Mouse (Mus musculus): Measurements from ENCODE around the gene Fmod. TPM values are rescaled to one million over a fixed set of nuclear protein-coding genes. Genes with fewer than 3 reads are reported as not detected.

The Fmod gene
- polyA plus RNA-seq, 1 experiment = 55.3 TPM

GRCm38 (mm10) chr1:134074606-134075005 is 37.6 kb downstream of the Fmod start:
- DNase-seq (ENCODE audit: low read depth) = no peak

GRCm38 (mm10) chr1:134075532-134075931 is 38.5 kb downstream of the Fmod start:
- DNase-seq (ENCODE audit: low read depth) = no peak

DNA sequence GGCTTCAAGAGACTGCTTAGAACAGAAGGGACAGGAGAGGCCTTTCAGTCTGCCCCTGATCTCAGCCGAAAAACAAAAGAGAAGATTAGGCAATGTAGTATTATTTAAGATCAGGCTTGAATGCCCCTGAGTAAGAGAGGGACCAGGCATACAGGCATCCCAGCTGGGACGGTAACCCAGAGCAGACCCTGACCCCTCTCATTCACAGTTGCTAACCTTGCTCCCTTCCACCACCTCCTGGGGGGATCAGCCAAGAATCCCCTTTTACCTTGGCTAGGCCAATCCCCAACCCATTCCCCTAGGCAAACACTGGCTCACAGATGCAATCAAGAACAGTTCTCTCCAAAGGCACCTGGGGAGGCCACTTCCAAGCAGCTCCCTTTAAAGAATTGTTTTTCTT is 39.7 kb downstream of the Fmod start:
- no peak for DNase-seq (ENCODE audit: low read depth)

DNA sequence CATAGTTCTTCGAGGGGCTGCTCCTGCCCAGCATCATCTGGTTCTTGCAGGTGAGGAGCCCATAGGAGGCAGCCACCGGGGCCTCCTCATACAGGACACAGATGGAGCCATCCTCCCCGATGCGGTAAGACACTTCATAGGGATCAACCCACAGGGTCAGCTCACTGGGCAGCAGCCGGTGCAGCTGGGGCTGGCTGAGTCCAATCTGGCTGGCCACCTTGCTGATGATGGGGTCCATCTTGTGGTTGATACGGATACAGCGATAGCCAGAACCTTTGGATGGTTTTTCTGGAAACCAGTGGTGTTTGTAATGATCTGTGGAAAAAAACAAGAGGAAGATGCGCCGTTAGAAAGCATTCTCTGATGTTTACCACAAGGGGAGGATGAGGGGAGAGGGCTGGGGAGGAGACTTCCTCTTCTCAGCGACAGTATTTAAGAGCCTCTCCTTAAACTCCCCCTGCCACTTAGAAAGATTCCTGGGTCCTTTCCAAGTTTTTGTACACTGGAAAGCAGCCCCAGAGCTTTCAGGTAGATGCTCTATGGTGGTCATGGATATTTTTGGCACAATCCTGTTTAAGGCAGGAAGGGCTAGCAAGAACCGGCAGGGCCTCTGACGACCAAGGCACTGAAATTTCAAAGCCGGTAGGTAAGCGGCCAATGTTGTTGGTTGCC is 40.5 kb downstream of the Fmod start:
- DNase-seq (ENCODE audit: low read depth) = no peak

GRCm38 (mm10) chr1:134078061-134078795 is 41.2 kb downstream of the Fmod start:
- no peak for DNase-seq (ENCODE audit: low read depth)

GRCm38 (mm10) chr1:134078802-134079476 is 41.9 kb downstream of the Fmod start, which contains the start of gene Btg2:
Btg2 (minus strand) TSS chr1:134079120.
- DNase-seq (ENCODE audit: low read depth) = no peak

DNA sequence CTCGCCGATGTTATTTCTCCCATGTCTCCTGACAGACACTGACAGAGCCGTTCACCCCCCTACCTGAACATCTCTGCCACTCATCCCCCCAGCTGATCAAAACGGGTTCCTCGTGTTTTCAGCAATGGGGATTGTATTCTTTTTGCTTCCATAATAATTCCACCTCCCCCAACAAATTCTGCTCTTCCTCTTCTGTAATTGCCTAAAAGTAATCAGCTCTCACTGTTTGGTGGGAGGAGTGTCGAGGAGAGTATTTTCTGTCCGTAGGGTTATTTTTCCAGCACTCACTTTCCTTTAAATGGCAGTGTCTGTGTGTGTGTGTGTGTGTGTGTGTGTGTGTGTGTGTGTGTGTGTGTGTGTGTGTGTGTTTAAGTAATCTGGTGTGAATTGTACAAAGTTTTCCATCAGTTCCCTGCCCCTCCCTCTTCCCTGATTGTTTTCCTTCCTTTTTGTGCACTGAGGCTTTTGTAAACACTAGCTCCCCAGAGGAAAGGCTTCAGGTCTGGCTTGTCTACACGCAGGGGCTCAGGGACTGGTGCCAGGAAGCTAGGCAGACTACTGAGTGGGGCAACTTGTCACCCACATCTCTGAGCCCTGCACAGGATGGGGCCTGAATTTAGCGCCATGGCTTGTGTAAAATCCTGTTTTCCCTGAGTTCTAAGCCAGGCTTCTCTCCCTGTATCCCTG is 42.6 kb downstream of the Fmod start:
- no peak for DNase-seq (ENCODE audit: low read depth)

DNA sequence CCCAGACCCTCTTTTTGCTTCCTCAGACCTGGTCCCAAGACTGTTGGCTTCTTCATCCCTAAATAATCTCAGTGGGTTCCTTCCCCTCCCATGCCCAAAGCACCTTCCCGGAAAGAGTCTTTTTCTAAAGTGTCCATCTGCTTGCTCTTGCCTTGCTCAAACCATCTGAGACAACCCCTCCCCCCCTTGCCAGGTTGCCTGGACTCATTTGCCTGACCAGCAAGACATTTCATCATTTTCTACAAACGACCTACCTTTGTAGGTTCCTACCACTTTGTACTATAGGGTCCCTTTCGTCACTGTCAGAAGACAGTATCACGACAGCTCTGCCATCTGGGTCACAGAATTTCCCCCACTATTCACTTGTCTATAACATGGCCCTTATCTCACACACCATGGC is 43.4 kb downstream of the Fmod start:
- no peak for DNase-seq (ENCODE audit: low read depth)

DNA sequence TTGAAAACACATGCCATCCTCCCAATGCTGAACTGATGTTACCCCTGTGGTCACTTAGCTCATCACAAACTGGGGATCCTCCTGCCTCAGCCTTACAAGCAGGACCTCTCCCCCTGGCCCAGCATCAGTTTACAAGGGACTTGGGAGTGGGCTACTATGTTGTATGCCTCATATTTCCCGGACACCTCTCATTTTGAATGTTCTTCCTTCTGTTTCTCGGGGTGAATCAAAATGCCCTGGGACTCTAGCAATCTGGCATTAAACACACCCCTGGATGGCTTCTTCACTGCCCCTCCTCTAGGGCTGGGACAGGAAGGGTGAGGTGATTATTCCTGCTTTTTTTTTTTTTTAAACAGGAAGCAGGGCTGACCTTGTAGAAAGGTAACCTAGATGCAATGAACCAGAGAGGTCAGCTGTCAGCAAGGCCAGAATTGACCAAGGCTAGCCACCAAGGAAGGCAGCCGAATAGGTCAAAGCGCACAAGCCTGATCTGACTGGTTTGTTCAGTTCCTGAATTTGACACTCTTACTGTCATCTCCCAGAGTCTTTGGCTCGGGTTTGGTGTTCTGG is 43.9 kb downstream of the Fmod start:
- no peak for DNase-seq (ENCODE audit: low read depth)

- no peak for DNase-seq (ENCODE audit: low read depth)
Measured at GRCm38 (mm10) chr1:134082987-134083516, 46.0 kb downstream of the Fmod start.

DNA sequence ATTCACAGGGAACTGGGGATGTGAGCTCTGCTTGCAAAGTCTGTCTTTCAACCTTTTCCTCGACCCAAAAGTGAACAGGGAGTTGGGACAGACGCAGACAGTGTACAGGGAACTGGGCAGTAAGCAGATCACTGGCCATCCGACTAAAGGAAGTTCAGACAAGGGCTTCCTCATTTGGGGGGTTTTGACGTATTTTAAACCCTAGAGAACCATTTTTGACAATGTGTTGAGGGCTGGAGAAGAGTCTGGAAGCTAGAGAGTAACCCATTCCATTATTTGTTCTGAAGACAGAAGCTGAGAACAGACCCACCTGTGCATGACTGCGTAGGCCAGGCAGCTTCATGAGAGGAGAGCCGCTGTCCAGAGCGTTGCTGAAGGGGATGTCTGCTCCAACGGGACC is 46.6 kb downstream of the Fmod start:
- DNase-seq (ENCODE audit: low read depth) = no peak

- DNase-seq (ENCODE audit: low read depth) = no peak
Measured at GRCm38 (mm10) chr1:134084128-134084527, 47.1 kb downstream of the Fmod start.

GRCm38 (mm10) chr1:134086017-134086416 is 49.0 kb downstream of the Fmod start:
- DNase-seq (ENCODE audit: low read depth) = no peak

- no peak for DNase-seq (ENCODE audit: low read depth)
Measured at GRCm38 (mm10) chr1:134086811-134087398, 49.9 kb downstream of the Fmod start.

DNA sequence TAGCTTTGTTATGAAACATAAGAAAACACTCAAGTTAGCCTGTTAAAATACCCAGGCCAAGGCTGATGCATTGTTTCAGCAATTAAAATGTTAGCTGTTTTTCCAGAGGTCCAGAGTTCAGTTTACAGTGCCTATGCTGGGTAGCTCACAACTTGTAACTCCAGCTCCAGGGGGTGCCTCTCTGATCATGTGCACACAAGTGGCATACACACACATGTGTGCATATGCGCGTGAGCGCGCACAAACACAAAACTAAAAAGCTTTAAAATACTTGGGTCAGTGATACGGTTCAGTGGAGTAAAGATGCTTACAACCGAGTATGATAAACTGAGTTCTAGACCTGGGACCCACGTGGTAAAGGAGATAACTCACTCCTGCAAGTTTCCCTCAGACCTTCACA is 52.0 kb downstream of the Fmod start:
- DNase-seq (ENCODE audit: low read depth) = no peak

- no peak for DNase-seq (ENCODE audit: low read depth)
Measured at GRCm38 (mm10) chr1:134091851-134092250, 54.8 kb downstream of the Fmod start.

DNA sequence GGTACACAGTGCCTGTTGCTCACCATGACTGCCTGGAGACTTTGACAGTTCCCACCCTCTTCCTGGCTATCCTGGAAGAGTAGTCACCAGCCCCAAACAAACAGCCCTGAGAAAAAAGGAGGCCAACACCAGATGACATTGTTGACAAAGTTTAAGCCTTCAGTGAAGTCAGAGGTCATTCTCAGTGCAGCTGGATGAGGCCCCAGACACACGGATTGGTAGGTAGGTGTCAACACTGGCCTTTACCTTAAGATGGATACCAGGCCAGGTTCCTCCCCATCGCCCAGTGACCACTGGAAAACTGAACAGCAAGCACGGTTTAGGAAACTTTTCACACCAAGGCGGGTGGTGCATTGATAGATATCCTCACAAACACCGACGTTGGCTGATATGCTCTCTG is 55.3 kb downstream of the Fmod start:
- no peak for DNase-seq (ENCODE audit: low read depth)

- no peak for DNase-seq (ENCODE audit: low read depth)
Measured at GRCm38 (mm10) chr1:134092852-134093770, 56.1 kb downstream of the Fmod start.

- DNase-seq (ENCODE audit: low read depth) = no peak
Measured at GRCm38 (mm10) chr1:134093771-134094526, 56.9 kb downstream of the Fmod start.
